Mouse (Mus musculus) stomach, postnatal 0 days (tissue): ENCODE measurements around the gene Slc23a4.

ENCODE experiments used
- CTCF ChIP-seq: IDR thresholded peaks from 2 replicates; pipeline ENCODE4 v1.5.1; 2016; ENCODE audit warnings: antibody characterized with exemption, low read depth, mild to moderate bottlenecking, moderate library complexity
- EP300 ChIP-seq: optimal IDR thresholded peaks from 2 replicates; pipeline ENCODE3; 2016; ENCODE audit warnings: antibody characterized with exemption

DNA sequence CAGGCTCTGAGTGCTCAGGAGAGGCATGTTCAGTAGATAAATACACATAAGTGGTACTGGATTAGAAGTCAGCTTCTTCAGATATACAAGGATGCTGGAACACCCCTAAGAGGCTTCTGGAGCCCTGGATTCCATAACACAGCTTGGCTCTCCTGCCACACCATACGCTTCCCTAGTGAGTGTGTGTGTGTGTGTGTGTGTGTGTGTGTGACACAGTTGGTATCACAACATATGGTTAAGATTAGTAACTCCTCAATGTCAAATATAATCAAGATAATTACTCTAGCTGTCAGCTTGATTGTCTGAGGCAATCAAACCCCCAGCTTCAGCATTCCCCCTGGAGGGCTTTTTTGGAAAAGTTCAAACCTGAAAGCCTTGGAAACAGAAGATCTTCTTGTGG is 23.7 kb upstream of the Slc23a4 start:
- TF ChIP-seq CTCF (no peak), EP300 (no peak)
